Mouse (Mus musculus) adrenal gland, postnatal 4 days (tissue): Measurements from ENCODE around the gene Fam189a1. TPM values are rescaled to one million over a fixed set of nuclear protein-coding genes. Genes with fewer than 3 reads are reported as not detected.

Source experiments
- DNase-seq, 2 experiments: peaks; one replicate each; pipeline ENCODE4 v3.0.0; 2021 to 2022; ENCODE audit warnings: low spot score in 2 of 2, mixed read lengths in 2 of 2
- total RNA-seq, 2 experiments: library from RNA; stranded (reverse); gene quantifications; 2 replicates each; pipeline ENCODE4 v1.2.3; 2021

Fam189a1 gene
- total RNA-seq, 2 experiments from 2014 or later, result 0.84 to 1.2 TPM

DNA sequence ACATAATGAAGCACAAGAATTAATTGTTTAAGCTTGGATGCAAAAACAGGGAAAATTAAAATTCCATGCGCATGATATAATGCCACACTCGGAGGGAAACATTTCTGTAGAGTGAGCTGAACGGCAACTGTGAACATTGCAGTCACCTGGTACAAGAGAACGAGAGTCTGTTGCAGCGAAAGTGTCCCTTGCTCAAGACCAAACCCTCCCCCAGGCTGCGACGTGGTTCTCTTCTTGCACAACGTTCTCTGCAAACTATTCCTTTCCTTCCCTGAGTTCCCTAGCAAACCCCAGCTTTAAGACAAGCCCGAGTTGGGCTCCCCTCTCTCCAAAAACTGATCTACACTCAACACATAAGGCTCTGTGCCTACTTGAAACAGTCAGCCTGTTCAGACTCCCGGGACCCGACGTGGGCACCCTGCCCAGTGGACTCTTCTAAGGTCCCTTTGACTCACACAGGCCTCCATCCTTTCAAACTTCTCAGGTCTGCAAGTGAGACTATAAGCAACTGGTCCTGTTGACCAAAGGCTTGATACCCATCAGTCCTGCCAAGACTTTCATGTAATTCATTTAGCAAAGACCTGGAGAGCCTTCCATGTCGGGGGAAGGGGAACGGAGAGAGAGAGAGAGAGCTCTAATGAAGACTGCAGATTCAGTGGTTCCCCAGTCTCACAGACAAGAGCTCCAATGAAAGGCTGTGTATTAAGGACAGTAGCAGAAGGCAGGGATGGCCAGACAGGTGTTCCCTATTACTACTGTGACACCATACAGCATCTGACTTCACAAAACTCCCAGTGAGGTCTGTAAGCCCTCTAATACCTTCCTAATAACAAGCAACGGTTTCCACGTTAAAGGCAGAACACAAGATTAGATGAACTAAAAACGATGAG, 51.9 kb downstream of the Fam189a1 start:
- DNase-seq, result no peak

GRCm38 (mm10) chr7:65101661-65102060, 54.7 kb downstream of the Fam189a1 start:
- DNase-seq, result peak in 1 of 2 experiments; percentile 4

- DNase-seq, result no peak
Observed at GRCm38 (mm10) chr7:65097708-65098107, 58.7 kb downstream of the Fam189a1 start.

- DNase-seq, result no peak
Observed at GRCm38 (mm10) chr7:65095631-65096107, 60.7 kb downstream of the Fam189a1 start.

- DNase-seq, result no peak
Observed at GRCm38 (mm10) chr7:65093314-65093713, 63.1 kb downstream of the Fam189a1 start.

- no peak for DNase-seq
Observed at GRCm38 (mm10) chr7:65091486-65091885, 64.9 kb downstream of the Fam189a1 start.

- DNase-seq, result no peak
Observed at GRCm38 (mm10) chr7:65085972-65086371, 70.4 kb downstream of the Fam189a1 start.

DNA sequence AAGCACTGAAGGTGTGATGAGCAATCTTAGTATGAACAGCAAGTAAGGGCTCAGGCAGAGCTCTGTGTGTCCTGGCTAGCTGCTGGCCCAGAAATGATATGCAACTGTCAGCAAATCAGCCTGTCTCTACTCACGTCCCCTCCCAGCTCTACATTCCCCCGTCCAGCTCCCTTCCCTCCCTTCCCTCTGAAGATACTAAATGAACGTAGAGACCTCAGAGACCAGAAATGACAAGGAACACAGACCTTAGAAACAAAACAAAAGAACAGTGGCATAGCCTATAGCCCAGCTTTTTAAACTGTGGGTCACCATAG, 73.6 kb downstream of the Fam189a1 start:
- DNase-seq, result no peak

GRCm38 (mm10) chr7:65081979-65082777, 74.2 kb downstream of the Fam189a1 start:
- DNase-seq, result no peak

DNA sequence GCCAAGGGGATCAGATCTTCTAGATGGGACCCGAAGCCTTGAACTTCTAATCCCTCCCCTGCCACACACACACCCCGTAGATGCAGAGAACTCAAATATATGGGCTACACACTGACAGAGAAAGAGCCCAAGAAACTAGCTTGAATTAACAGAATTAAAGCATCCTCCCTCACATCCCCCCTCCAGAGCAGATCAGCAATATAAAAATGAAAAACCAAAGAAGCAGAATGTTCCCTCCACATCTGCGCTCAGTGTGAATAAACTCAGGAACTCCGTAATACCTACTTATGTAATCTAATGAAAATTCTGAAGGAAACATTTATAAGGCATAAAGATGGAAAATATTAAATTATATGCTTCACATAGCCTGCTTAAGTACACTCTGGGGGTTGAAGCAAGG, 80.2 kb downstream of the Fam189a1 start:
- no peak for DNase-seq

DNA sequence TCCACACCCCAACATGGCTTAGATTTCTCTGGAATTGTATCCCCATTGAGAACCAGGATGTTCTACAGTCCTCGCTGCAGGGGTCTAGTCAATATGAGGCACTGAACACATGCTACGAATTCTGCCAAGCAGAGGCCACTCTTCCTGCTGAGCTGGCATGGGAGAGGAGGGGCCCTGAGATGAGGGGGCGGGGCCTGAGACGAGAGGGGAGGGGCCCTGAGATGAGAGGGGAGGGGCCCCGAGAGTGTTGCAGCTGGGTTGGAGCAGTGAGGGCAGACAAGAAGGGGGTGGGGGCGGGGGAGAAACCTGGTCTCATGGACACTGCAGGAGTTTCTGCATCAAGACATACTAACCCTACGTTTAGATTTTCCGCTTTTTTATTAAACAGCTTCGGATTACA, 82.2 kb downstream of the Fam189a1 start:
- no peak for DNase-seq

GRCm38 (mm10) chr7:65073555-65073954, 82.8 kb downstream of the Fam189a1 start:
- DNase-seq, result peak; percentile 38 to 54

DNA sequence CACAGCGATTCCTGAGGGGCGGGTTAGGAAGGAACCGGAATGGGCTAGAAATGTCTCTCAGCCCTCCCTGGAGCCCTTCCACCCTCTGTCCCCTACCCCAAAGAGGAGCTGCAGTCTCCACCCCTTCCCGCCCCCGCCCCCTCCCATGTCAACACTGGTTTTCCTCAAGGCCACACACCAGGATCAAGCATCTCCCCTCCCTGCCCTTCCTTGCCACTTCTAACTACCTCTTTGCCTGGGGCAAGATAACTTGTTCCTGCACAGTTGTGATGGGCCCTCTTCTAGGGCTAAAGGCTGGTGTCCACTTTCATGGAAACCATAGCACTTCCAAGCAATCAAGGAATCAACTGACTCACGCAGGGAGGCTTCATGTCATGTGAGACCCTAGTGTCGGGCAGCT, 90.2 kb downstream of the Fam189a1 start:
- DNase-seq, result no peak

DNA sequence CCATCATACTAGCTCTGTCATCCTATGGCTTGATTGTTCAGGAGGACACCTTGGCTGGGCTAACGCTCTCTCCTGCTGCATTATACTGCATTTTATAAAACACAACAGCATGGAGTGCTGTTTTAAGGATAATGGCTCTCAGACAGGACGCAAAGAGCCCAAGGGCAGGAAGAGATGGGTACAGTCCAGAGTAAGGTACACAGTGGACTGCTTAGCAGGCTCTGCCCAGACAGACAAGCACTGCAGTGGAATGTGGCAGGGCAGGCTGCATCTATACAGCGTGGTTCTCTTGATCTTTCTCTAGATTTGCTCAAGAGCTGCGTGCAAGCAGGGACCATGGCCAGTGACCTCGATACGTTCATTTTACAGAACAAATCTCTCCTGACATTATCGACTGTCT, 90.9 kb downstream of the Fam189a1 start:
- DNase-seq, result no peak

GRCm38 (mm10) chr7:65064638-65065037, 91.7 kb downstream of the Fam189a1 start:
- DNase-seq, result no peak

DNA sequence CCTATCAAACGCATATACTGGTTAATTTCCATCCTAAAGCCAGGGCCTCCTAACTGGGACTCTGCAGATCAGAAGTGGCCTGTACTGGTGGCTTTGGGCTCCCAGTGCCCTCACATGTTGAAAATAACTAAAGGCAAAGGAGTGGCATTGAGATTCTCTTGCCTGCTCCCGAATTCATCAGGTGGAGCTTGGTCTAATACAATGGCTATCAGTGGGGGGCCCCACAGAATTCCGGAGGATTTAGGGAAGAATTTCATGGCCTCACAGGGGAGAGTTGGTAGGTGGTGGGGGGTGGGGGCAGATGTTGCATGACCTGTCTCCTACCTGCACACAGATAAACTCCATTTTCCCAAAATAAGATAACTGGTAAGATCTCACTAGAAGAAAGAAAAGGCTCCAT, 92.3 kb downstream of the Fam189a1 start:
- no peak for DNase-seq

DNA sequence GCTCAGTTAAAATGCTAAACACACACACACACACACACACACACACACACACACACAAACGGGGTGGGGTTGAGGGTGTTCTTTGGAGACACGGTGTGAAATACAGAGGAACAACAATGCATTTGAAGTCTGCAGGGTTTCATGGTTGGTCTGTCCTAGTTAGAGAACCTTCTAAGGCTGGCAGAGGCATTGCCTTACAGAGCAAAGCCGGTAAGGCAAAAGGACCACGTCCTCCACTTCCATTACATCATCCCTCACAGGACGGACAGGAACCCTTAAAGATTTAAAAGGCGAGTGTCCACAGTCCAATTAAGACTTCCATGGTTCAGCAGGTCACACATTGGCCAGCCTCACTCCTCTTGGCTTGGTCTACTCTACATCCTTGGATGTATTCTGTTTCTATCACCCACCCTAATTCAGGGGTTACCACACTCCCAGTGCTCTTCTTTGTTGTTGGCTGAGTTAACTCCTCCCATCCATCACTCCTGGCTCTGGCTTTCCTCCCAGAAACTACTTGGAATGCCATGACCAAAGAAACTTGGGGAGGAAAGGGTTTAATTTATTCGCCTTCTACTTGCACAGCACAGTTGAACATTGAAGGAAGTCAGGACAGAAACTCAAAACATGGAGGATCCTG, 96.1 kb downstream of the Fam189a1 start:
- DNase-seq, result no peak

- no peak for DNase-seq
Observed at GRCm38 (mm10) chr7:65056864-65057263, 99.5 kb downstream of the Fam189a1 start.

GRCm38 (mm10) chr7:65051986-65052385, 104.4 kb downstream of the Fam189a1 start:
- no peak for DNase-seq

DNA sequence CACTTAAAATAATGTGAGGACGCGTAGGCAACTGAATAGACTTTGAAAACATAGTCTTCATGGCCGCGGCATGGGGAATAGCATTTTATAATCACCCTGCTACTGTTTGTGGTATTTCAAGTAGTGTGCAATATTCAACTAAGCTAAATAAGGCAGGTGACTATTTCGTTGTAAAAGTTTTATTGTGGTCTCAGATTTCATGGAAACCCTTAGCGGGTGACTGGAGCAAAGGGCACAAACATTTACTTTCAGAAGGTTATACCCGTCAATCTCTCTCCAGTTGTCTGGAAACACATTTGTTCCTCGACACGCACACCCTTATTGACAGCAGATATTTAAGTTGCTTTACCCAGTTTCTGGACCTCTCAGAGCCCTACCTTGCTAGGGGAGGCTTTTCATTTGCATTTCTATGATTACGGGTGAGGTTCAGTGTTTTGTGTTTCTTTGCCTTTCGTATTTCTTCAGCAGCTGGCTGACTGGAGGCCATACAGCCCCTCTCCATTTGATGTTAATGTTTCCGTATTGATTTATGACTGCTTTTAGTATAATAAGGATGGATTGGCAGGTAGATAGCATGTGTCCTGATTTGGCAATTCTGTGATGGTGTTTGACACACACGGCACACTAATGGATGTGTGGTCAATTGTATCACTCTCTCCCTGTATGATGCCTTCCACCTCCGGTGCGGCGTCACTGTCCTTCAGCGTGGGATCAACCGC, 107.0 kb downstream of the Fam189a1 start:
- no peak for DNase-seq

DNA sequence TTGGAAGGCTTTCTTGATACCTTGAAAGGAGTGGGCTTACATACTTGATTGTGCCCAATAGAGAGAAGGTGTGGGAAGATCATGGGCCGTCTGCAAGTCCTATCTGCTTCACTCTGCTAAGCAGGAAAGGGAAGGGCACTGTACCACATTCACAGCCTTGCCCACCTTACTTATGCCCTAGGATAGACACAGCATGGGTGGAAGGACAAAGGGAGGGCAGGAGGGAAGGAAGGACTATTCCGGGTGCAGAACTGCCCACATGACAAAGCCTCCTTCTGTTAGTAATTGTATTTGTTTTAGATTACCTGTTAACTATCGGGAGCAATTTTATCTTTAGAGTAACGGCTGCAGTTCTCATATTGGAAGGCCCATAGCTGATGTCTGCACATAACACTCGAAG, 108.7 kb downstream of the Fam189a1 start:
- no peak for DNase-seq
